Mouse (Mus musculus) heart, embryonic 11.5 days (tissue): ENCODE results near the gene Ttc23. TPM values are rescaled to one million over a fixed set of nuclear protein-coding genes. Genes with fewer than 3 reads are reported as not detected.

Source experiments
- ATAC-seq: fragments of 200-750 bp; cut with Nextera tagmentation; replicated peaks from 2 replicates; pipeline ENCODE4 v1.8.0; 2017; ENCODE audit warnings: moderate library complexity; ENCODE audit not compliant: insufficient number of reproducible peaks, low FRiP score, low TSS enrichment
- H3K27ac ChIP-seq: fragments of 300-500 bp; sonication (generic); 2 replicates; pipeline ENCODE4 v1.5.1; 2014; ENCODE audit warnings: mild to moderate bottlenecking, low read depth, low read length
- H3K27me3 ChIP-seq: fragments of 300-500 bp; sonication (generic); 2 replicates; pipeline ENCODE4 v1.6.1; 2014; ENCODE audit warnings: mild to moderate bottlenecking, low read length, mixed read lengths; ENCODE audit not compliant: control insufficient read depth, insufficient read depth
- H3K36me3 ChIP-seq: fragments of 300-500 bp; sonication (generic); 2 replicates; pipeline ENCODE4 v1.6.1; 2014; ENCODE audit warnings: mild to moderate bottlenecking, low read length, moderate library complexity, mixed read lengths; ENCODE audit not compliant: control insufficient read depth, insufficient read depth
- H3K4me1 ChIP-seq: fragments of 300-500 bp; sonication (generic); 2 replicates; pipeline ENCODE4 v1.6.1; 2014; ENCODE audit warnings: low read length; ENCODE audit not compliant: control insufficient read depth, insufficient read depth
- H3K4me2 ChIP-seq: fragments of 300-500 bp; sonication (generic); 2 replicates; pipeline ENCODE4 v1.6.1; 2014; ENCODE audit warnings: mild to moderate bottlenecking, moderate library complexity
- H3K4me3 ChIP-seq: fragments of 300-500 bp; sonication (generic); 2 replicates; pipeline ENCODE4 v1.5.1; 2014; ENCODE audit warnings: low read depth, low read length
- H3K9ac ChIP-seq: fragments of 300-500 bp; sonication (generic); 2 replicates; pipeline ENCODE4 v1.6.1; 2014; ENCODE audit warnings: mild to moderate bottlenecking, low read depth, low read length, moderate library complexity
- H3K9me3 ChIP-seq: fragments of 300-500 bp; sonication (generic); replicated peaks from 2 replicates; pipeline ENCODE4 v1.6.1; 2016; ENCODE audit warnings: low read length; ENCODE audit not compliant: control insufficient read depth
- WGBS: fragments of 180-500 bp; shearing (Covaris S2); extraction: QIAGEN DNeasy Blood & Tissue Kit; methylation state at CpG from one replicate; pipeline ENCODE4 v1.1.7; 2014; ENCODE audit not compliant: insufficient replicate concordance; 5-methylcytosine and 5-hydroxymethylcytosine counted together
- polyA plus RNA-seq: library from polyadenylated mRNA; unstranded; fragments of >200 nt; fragmentation: Nextera tagmentation; extraction: Ambion mirVana; gene quantifications from 2 replicates; pipeline ENCODE4 v1.2.1, GENCODE M21; 2014

Ttc23 gene
- 20.2 and 24.6 TPM in 2 replicates for polyA plus RNA-seq

DNA sequence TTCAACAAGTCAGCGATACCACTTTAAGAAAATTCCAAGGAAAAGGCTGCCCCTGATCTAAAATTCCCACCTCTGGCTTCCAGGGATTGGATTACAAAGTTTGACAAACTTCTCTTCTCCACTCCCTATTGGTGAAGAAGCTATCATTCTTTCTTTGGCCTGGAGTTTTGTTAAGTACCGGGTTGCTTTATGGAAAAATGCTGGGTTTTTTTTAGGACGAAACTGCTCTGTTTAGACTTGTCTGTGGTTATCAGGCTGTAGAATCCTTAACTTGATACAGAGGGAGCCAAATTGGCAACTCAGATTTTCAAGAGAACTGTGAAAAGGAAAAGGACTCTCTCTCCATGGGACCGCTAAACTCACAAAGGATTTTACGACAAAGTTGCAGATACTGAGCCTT lies at the start of gene Ttc23:
Gene Ttc23 (plus strand): TSS at position 134 of the 400 bp plus-strand sequence.
- no peaks in the 10 kb centered on the region for H3K9me3 ChIP-seq
- no peaks in the 10 kb centered on the region for H3K27me3 ChIP-seq
- peak within 1 kb of the TSS; percentile 87 for H3K4me2 ChIP-seq
- peak within 1 kb of the TSS; percentile 92 for H3K9ac ChIP-seq
- whole genome bisulfite sequencing: under 1% methylated on average over 5 of the region's 5 CpGs
- no peak for ATAC-seq
- H3K27ac ChIP-seq: peak within 1 kb of the TSS; percentile 2; the same call in 1 of the 2 replicates
- peaks cover 17% of the 10 kb centered on the region for H3K4me1 ChIP-seq
- peak within 1 kb of the TSS; percentile 81 for H3K4me3 ChIP-seq
- H3K36me3 ChIP-seq: no peaks in the 10 kb centered on the region

DNA sequence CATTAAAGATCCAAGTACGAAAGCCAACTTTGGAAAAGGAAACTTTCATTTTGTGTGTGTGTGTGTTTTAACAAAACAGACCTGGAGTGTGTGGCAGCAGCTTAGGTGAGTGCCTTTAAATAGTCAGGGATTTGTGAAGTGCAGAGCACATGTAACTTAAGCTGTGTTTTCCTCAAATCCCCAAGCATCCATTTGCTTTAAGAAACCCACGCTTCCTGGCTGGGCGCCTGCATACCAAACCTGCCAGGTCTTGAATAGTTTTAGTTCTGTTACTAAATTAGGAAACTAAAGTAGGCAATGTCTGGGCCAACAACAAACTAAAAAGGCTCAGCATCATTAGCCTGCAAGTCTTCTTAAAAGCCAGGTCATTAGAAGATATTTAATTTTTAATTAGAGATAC lies 49.2 kb upstream of the Ttc23 start:
- H3K4me1 ChIP-seq: no peaks in the 10 kb centered on the region; the same call in 1 of the 2 replicates
- no peaks in the 10 kb centered on the region for H3K36me3 ChIP-seq
- no peak overlapping the region for H3K27ac ChIP-seq
- no peak overlapping the region for H3K4me3 ChIP-seq
- no peak overlapping the region for H3K4me2 ChIP-seq
- WGBS: 62% methylated on average over 3 of the region's 3 CpGs
- H3K27me3 ChIP-seq: no peaks in the 10 kb centered on the region
- H3K9me3 ChIP-seq: no peaks in the 10 kb centered on the region
- no peak for ATAC-seq
- no peak overlapping the region for H3K9ac ChIP-seq

DNA sequence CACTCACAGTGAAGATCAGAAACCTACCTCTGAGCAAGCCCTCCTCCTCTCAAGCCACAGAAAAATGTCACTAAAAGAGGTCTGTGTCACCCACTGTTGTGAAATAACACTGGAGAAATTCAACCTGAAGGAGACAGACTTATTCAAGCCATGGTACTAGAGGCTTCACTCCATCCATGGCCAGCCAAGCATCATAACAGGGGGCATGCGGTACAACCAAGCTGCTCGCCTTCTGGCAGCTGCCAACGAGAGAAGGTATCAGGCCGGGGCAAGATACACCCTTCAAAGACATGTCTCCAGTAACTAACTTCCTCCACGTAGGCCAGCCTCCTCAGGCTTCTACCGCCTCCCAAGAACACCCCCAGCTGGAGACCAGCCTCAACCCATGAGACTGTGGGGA lies 42.1 kb upstream of the Ttc23 start:
- H3K4me1 ChIP-seq: peaks cover 11% of the 10 kb centered on the region
- H3K9ac ChIP-seq: no peak overlapping the region
- 78% methylated on average over 6 of the region's 6 CpGs for WGBS
- no peak overlapping the region for H3K4me2 ChIP-seq
- no peaks in the 10 kb centered on the region for H3K9me3 ChIP-seq
- no peak overlapping the region for H3K4me3 ChIP-seq
- H3K27me3 ChIP-seq: no peaks in the 10 kb centered on the region
- H3K36me3 ChIP-seq: no peaks in the 10 kb centered on the region
- no peak overlapping the region for H3K27ac ChIP-seq
- ATAC-seq: no peak

DNA sequence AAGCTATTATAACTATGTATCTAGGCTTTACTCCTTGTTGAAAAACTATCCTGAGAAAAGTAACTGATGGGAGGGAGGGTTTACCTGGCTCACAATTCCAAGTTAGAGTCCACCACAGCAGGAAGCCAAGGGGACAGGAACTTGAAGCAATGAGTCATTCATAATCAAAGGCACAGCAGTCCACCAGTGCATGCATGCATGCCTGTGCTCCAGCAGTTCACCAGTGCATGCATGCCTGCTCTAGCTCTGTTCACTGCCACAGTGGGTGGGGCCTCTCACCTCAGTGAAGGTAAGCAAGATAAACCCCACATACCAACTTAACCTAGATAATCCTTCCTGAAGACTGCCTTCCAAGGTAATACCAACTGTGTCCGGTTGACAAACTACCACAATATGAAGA lies 41.0 kb upstream of the Ttc23 start:
- Histone ChIP-seq H3K9me3 (no peaks in the 10 kb centered on the region), H3K27ac (no peak overlapping the region), H3K4me2 (no peak overlapping the region), H3K27me3 (no peaks in the 10 kb centered on the region), H3K4me3 (no peak overlapping the region), H3K9ac (no peak overlapping the region), H3K36me3 (no peaks in the 10 kb centered on the region), H3K4me1 (peaks cover 11% of the 10 kb centered on the region)
- no peak for ATAC-seq
- 79% methylated on average over 1 of the region's 1 CpGs for WGBS

DNA sequence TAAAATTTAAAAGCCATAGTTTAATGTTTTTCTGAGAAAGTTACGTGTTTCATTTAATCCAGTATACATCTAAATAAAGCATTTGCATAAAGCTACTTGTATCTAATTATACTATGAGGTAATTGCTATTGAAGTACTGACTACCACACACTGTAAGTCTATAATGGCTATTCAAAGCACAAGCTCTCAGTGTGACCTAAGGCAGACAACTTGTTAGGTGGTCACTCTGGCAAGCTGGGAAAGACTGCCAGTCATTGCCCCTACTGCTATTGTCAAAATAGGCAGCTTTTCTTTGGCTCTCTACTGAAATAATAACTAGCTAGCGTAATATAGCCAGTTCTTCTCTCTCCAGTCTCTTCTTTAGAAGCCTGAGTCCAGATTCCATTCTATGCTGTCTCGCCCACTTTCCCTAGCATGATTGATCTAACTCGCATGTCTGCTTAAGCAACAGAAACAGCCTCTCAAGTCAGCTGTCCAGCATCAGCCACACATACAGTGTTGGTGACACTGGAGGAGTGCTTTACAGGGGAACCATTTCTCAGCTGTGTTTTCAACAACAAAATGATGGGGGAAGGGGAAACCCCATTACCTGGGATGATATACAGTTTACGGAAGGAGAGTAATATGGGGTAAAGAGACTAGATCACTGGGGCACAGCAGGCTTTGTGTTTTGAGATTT lies 39.4 kb upstream of the Ttc23 start:
- Histone ChIP-seq H3K36me3 (no peaks in the 10 kb centered on the region), H3K27me3 (no peaks in the 10 kb centered on the region), H3K9ac (no peak overlapping the region), H3K4me1 (peaks cover 11% of the 10 kb centered on the region), H3K27ac (0 out of 2 replicates have a peak overlapping the region, but pooled peaks have one; percentile 43), H3K9me3 (no peaks in the 10 kb centered on the region), H3K4me2 (no peak overlapping the region; the same call in 1 of the 2 replicates), H3K4me3 (no peak overlapping the region)
- 58% methylated on average over 5 of the region's 5 CpGs for WGBS
- no peak for ATAC-seq

DNA sequence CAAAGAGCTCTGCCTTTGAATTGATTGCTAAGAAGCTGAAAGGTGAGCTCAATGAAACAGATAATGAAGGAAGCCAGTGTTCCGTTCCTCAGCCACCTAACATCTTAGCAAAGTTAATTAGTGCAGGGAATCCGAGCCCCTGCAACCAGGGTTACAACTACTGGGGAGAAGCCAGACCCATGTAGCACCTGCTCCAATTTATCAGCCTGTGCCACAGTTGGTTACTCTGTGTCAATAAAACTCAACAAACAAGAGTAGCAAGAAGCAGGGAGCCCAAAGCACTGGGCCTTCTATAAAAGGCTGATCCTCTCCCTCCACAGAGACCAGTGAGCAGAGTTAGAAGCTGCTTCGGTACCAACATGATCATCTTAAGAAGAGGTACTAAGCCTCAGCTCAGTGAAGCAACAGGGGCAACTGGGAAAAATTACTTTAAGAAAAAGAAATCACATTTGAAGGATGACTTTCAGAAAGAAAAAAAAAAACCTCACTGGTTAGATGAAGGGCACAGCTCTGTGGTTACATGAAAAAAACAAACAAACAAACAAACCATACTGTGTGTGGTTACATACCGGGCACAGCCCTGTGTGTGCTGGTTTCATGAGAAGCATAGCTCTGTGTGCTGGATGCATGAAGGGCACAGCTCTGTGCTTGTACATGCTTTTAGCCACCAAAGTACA lies 38.7 kb upstream of the Ttc23 start:
- no peaks in the 10 kb centered on the region for H3K9me3 ChIP-seq
- no peak for ATAC-seq

DNA sequence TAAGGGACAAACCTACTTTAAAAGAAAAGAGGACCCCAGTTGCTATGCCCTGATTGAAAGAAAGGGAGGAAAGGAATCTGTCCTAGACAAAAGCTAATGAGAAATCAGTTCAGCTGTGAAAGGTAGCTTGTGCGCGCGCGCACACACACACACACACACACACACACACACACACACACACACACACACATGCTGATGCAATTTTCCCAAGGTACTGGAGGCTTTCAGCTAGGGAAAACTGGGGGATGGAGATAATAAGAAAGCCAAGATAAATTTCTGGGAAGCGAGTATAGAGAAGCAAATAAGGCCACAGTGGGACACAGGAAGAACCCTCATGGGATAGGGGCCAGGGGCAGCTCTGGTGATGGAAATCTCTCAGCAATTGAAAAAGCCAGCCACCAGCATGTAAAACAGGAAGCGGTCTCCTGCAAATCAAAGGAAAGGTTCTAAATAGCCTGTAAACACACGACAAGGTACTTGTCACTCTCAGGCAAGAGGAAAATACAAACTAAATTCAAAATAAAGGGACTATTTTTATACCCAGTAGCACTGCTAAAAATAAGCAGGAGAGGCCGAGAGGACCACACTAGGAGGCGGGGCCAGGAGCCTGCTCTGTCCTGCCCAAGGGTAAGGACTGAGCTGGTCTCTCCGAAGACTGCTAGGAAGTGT lies 33.3 kb upstream of the Ttc23 start:
- 46% methylated on average over 10 of the region's 10 CpGs for WGBS
- ATAC-seq: peak; percentile 61; the same call in 1 of the 2 replicates
- H3K9me3 ChIP-seq: no peaks in the 10 kb centered on the region
- peak overlapping the region; percentile 24; the same call in 1 of the 2 replicates for H3K27ac ChIP-seq
- H3K4me1 ChIP-seq: peaks cover 21% of the 10 kb centered on the region; the same call in 1 of the 2 replicates
- H3K4me2 ChIP-seq: peak overlapping the region; percentile 15; the same call in 1 of the 2 replicates
- no peak overlapping the region for H3K4me3 ChIP-seq
- no peaks in the 10 kb centered on the region for H3K36me3 ChIP-seq
- H3K9ac ChIP-seq: no peak overlapping the region
- H3K27me3 ChIP-seq: no peaks in the 10 kb centered on the region

More for the DNA sequence above, 38.7 kb upstream of the Ttc23 start:
- no peaks in the 10 kb centered on the region for H3K36me3 ChIP-seq
- no peak overlapping the region for H3K9ac ChIP-seq
- H3K4me1 ChIP-seq: peaks cover 11% of the 10 kb centered on the region
- no peak overlapping the region for H3K4me3 ChIP-seq
- no peak overlapping the region; the same call in 1 of the 2 replicates for H3K4me2 ChIP-seq
- H3K27ac ChIP-seq: no peak overlapping the region
- no peaks in the 10 kb centered on the region for H3K27me3 ChIP-seq
- 60% methylated on average over 4 of the region's 4 CpGs for WGBS

DNA sequence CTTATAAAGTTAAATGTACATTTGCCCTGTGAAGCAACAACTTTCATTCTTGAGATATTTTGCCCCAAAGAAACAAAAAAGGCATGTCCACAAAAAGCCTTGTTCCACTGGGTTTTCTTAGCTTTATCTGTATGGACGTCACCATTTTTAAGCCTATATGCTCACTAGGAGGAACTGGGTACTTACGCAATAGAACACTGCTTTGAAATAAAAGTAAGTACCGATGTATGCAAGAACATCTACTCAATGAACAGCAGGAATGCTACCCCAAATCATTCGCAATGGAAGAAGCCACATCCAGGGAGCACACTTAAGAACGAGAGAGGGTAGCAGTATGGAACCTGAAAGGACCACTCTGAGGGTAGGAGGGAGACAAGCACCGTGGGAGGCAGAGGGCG lies 32.7 kb upstream of the Ttc23 start:
- Histone ChIP-seq H3K4me3 (no peak overlapping the region), H3K4me2 (0 out of 2 replicates have a peak overlapping the region, but pooled peaks have one; percentile 15), H3K36me3 (no peaks in the 10 kb centered on the region), H3K27me3 (no peaks in the 10 kb centered on the region), H3K4me1 (peaks cover 21% of the 10 kb centered on the region; the same call in 1 of the 2 replicates), H3K9ac (no peak overlapping the region), H3K9me3 (no peaks in the 10 kb centered on the region), H3K27ac (peak overlapping the region; percentile 24; the same call in 1 of the 2 replicates)
- whole genome bisulfite sequencing: 78% methylated on average over 7 of the region's 7 CpGs
- no peak for ATAC-seq
